Mouse (Mus musculus): ENCODE results near the gene Gdf15.

- TF ChIP-seq POLR2A (IDR thresholded peaks at IDR 0.05; ENCODE audit: insufficient read depth, low read length) (no peak), CTCF (IDR thresholded peaks at IDR 0.05; ENCODE audit: low read depth, low read length) (no peak), EP300 (IDR thresholded peaks at IDR 0.05; ENCODE audit: insufficient read depth, low read depth, low read length) (no peak)
These were observed 31.6 kb downstream of the Gdf15 start for GRCm38 (mm10) chr8:70600473-70601270.
